Mouse (Mus musculus): ENCODE measurements around the gene Gm5089. TPM values are rescaled to one million over a fixed set of nuclear protein-coding genes. Genes with fewer than 3 reads are reported as not detected.
A peak's percentile ranks its signal among the peaks of the same experiment; 100 is the strongest.

The Gm5089 gene
- polyA plus RNA-seq (2012; rRNA removed), result not detected in 2 replicates

DNA sequence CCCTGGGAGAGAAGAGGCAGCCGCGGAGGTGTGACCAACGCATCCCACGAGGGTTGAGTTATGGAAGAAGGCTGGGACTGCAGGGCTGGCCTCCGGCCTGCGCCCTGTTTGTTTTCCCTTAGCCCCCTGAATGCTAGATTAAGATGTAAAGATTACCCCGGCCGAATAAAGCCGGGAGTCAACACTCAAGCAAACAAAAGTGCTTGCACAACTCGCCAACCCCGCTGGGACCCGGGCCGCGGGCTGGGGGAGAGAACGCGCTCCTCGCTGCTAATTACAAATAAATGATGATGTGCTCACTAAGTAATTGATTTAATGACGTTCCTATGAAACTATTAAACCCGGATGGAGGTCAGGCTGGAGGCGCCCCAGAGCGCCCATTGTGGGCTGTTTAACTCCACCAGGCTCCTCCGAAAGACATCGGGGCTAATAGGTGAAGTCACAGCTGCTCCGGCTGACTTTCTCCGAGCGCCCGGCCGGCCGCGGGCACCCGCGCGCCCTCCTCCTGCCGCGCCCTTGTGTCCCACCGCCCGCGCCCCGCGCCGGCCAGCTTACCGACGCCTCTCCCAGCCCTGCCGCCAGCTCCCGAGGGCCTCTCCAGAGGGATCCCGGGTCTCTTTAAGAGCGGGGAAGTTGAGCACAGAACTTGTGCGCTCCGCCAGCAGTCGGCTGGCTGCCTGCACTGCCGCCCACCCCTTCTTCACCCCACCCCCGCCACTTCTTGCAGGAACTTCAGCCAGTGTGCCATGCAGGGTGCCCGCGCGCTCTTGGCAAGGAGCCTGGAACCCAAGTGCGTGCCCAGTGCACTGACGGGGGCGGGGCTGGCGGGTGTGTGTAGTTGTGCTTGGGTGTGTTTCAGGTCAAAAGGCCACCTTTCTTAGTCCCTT, at the start of gene Gm5089:
Gm5089 (minus strand) TSS at position 620 of the 887 bp plus-strand sequence.
- 1% methylated on average over 59 of the region's 59 CpGs for WGBS

DNA sequence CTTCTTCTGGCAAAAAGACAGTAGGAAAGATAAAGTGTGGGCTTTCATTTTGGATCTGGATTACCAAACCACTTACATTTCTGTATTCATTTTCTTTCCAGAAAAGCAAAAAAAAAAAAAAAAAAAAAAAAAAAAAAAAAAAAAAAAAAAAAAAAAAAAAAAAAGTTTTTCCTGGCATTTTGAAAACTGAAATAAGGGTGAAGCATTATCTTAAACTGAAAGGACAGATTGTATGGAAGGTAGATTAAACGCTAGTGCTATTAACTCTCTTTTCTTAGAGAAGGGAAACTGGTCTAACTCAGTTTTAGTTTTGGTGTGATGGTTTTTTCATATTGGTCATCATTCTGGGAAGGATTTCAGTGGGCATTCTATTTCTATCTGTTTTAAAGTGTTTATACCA, 41.1 kb upstream of the Gm5089 start:
- Histone ChIP-seq H3K27ac (ENCODE audit: insufficient read depth, low read depth, low read length) (no peak overlapping the region), H3K4me3 (ENCODE audit: low read depth, low read length) (no peak overlapping the region), H3K36me3 (ENCODE audit: control insufficient read depth, insufficient read depth, low read length) (no peaks in the 10 kb centered on the region), H3K27me3 (ENCODE audit: control insufficient read depth, insufficient read depth, low read length) (peaks cover 33% of the 10 kb centered on the region), H3K4me1 (ENCODE audit: control insufficient read depth, insufficient read depth, insufficient read length, low read length) (peaks cover 7% of the 10 kb centered on the region)
- TF ChIP-seq POLR2A (IDR thresholded peaks at IDR 0.05; ENCODE audit: low read depth, low read length) (no peak), CTCF (IDR thresholded peaks at IDR 0.05; ENCODE audit: extremely low read depth, insufficient read length, insufficient replicate concordance, low read depth, low read length) (no peak)
- WGBS, result 55% methylated on average over 1 of the region's 1 CpGs

More for the DNA sequence above, at the start of gene Gm5089:
- Histone ChIP-seq H3K4me1 (ENCODE audit: control insufficient read depth, insufficient read depth, insufficient read length, low read length) (peaks cover 8% of the 10 kb centered on the region), H3K4me3 (ENCODE audit: low read depth, low read length) (peak within 1 kb of the TSS; percentile 43), H3K36me3 (ENCODE audit: control insufficient read depth, insufficient read depth, low read length) (no peaks in the 10 kb centered on the region), H3K27ac (ENCODE audit: insufficient read depth, low read depth, low read length) (no peak within 1 kb of the TSS), H3K27me3 (ENCODE audit: control insufficient read depth, insufficient read depth, low read length) (peaks cover 62% of the 10 kb centered on the region)
- TF ChIP-seq CTCF (IDR thresholded peaks at IDR 0.05; ENCODE audit: extremely low read depth, insufficient read length, insufficient replicate concordance, low read depth, low read length) (no peak), POLR2A (IDR thresholded peaks at IDR 0.05; ENCODE audit: low read depth, low read length) (no peak)

DNA sequence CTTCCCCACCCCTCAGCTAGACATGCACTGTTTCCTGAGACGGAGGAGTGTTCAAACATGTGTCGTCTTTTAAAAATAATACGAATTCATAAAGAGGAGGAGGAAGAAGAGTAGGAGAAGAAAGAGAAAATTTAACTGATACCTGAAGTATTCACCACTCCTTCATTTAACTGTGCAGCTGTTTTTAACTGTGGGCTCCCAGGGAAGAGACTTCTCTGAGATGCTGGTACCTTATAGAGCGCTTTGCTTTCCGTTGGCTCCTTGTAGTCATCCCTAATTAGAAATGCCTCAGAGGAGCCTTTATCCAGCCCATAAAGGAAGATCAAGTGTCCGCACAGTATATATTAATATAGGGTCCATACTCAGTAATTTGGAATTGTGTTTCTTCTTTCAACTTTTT, 40.6 kb upstream of the Gm5089 start:
- Histone ChIP-seq H3K36me3 (ENCODE audit: control insufficient read depth, insufficient read depth, low read length) (no peaks in the 10 kb centered on the region), H3K4me1 (ENCODE audit: control insufficient read depth, insufficient read depth, insufficient read length, low read length) (peaks cover 7% of the 10 kb centered on the region), H3K27me3 (ENCODE audit: control insufficient read depth, insufficient read depth, low read length) (peaks cover 33% of the 10 kb centered on the region), H3K27ac (ENCODE audit: insufficient read depth, low read depth, low read length) (no peak overlapping the region), H3K4me3 (ENCODE audit: low read depth, low read length) (no peak overlapping the region)
- TF ChIP-seq POLR2A (IDR thresholded peaks at IDR 0.05; ENCODE audit: low read depth, low read length) (no peak), CTCF (IDR thresholded peaks at IDR 0.05; ENCODE audit: extremely low read depth, insufficient read length, insufficient replicate concordance, low read depth, low read length) (no peak)
- 80% methylated on average over 6 of the region's 6 CpGs for WGBS

DNA sequence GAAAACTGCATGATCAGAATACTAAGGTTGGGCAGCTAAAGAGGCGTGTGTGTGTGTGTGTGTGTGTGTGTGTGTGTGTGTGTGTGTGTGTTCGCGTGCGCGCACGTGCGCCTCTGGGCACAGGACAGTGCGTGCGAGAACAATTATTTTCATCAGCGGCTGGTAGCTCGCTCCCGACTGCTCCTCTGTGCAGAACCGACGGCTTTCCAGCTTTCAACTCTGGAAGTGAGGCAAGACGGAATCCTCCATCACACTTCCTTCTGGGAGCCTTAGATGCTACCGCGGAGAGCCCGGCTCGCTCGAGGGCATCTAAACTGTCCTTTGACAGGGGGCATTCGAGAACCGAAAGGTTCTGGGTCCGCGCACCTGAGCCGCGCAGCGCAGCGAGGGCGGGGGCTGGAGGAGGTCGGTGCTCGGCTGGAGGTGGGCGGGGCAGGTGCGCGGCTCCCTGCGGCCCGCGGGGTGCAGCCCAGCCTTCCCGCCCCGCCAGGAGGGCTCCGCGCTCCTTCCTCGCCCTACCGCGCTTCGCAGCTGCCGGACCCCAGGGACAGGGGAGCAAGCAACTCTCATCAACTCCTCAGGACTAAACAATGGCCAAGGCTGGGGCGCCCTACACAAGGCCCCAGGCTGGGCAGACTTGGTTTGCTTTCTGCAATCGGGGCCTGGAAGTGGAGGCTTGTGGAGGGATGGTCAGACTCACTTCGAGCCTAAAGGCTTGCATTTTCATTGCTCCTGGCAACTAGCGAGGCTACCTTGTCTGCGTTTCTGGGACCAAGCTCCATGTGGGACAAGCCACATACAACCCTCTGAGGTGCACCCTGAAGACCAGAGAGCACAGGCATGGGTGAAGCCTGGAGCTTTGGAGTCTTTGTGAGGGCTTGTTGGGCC, 39.8 kb upstream of the Gm5089 start, which contains the start of gene Gm10837:
Gm10837 (plus strand) TSS at position 146 of the 888 bp plus-strand sequence.
- Histone ChIP-seq H3K4me3 (ENCODE audit: low read depth, low read length) (peak within 1 kb of the TSS; percentile 46), H3K36me3 (ENCODE audit: control insufficient read depth, insufficient read depth, low read length) (no peaks in the 10 kb centered on the region), H3K27me3 (ENCODE audit: control insufficient read depth, insufficient read depth, low read length) (peaks cover 39% of the 10 kb centered on the region), H3K4me1 (ENCODE audit: control insufficient read depth, insufficient read depth, insufficient read length, low read length) (peaks cover 7% of the 10 kb centered on the region), H3K27ac (ENCODE audit: insufficient read depth, low read depth, low read length) (no peak within 1 kb of the TSS)
- no peak for TF ChIP-seq POLR2A (IDR thresholded peaks at IDR 0.05; ENCODE audit: low read depth, low read length)
- TF ChIP-seq CTCF (IDR thresholded peaks at IDR 0.05; ENCODE audit: extremely low read depth, insufficient read length, insufficient replicate concordance, low read depth, low read length), result no peak
- WGBS, result 3% methylated on average over 51 of the region's 51 CpGs

DNA sequence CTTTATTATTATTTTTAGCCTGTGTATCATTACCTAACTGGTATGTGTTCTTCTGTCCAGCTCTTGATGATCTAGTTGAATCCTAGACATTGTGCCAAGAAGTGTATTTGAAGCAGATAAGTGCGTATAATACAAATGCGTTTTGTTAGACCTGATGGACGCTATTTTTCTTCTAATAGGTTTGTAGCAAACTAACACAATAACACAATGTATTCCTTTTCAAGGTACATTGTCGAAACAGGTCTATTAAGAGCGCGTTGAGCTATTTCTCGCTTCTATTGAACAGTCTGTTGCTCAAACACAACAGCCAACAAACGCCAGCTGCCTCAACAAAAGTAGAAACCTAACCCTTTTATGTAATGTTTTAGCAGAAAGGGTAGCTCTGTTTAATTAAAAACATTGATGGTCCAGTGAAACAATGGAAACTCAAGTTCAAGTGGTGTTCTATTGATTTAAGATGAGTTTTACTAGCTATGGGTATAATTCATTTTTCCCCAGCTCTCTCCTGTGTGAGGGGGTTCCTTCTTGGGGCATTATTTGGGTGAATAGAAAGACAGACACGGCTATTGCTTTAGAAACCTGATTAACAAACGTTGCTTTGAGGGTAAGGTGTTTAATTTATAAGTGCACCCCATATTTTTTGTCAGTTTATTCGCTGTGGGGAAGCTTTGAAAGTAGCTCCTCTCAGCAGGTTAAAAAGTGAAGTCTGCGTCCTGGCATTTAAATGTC, 38.9 kb upstream of the Gm5089 start:
- Histone ChIP-seq H3K4me1 (ENCODE audit: control insufficient read depth, insufficient read depth, insufficient read length, low read length) (peaks cover 7% of the 10 kb centered on the region), H3K36me3 (ENCODE audit: control insufficient read depth, insufficient read depth, low read length) (no peaks in the 10 kb centered on the region), H3K4me3 (ENCODE audit: low read depth, low read length) (0 out of 2 replicates have a peak overlapping the region, but pooled peaks have one; percentile 46), H3K27ac (ENCODE audit: insufficient read depth, low read depth, low read length) (no peak overlapping the region), H3K27me3 (ENCODE audit: control insufficient read depth, insufficient read depth, low read length) (peaks cover 48% of the 10 kb centered on the region)
- WGBS, result 12% methylated on average over 12 of the region's 12 CpGs
- TF ChIP-seq POLR2A (IDR thresholded peaks at IDR 0.05; ENCODE audit: low read depth, low read length) (no peak), CTCF (IDR thresholded peaks at IDR 0.05; ENCODE audit: extremely low read depth, insufficient read length, insufficient replicate concordance, low read depth, low read length) (no peak)

DNA sequence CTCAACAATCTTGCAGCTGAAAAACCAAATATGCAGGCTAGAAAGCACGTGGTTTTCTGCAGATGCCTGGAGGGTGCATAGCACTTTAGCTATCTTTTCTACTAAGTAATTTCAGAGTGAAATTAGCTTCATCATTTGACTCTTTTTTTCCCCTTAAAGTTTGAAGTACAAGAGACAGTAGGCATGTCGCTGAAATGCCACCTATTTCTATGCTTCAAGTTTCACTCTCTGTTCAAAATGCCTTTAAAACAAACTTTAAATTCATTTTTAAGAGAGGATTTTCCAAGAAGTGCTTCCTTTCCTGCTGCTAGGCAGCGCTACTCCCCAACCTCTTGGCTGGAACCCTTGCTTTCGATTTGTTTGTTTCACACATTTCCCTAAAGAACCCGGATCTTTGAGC, 38.1 kb upstream of the Gm5089 start:
- peaks cover 56% of the 10 kb centered on the region for H3K27me3 ChIP-seq (ENCODE audit: control insufficient read depth, insufficient read depth, low read length)
- H3K36me3 ChIP-seq (ENCODE audit: control insufficient read depth, insufficient read depth, low read length), result no peaks in the 10 kb centered on the region
- no peak for TF ChIP-seq CTCF (IDR thresholded peaks at IDR 0.05; ENCODE audit: extremely low read depth, insufficient read length, insufficient replicate concordance, low read depth, low read length)
- TF ChIP-seq POLR2A (IDR thresholded peaks at IDR 0.05; ENCODE audit: low read depth, low read length), result no peak
- WGBS, result 5% methylated on average over 5 of the region's 5 CpGs
- no peak overlapping the region for H3K27ac ChIP-seq (ENCODE audit: insufficient read depth, low read depth, low read length)
- no peak overlapping the region for H3K4me3 ChIP-seq (ENCODE audit: low read depth, low read length)
- H3K4me1 ChIP-seq (ENCODE audit: control insufficient read depth, insufficient read depth, insufficient read length, low read length), result peaks cover 7% of the 10 kb centered on the region
